26 mouse cellular contexts compared by ENCODE assay signal in genomic region chr15:92341424-92341823, GRCm38 (mm10). TPM values are rescaled to one million over a fixed set of nuclear protein-coding genes. Genes with fewer than 3 reads are reported as not detected.
"Had no signal": no experiment of that assay in that cellular context is flagged by ENCODE, and none has a peak within 500 bp of the region (broad histone marks: within the 10 kb centered on the region; RNA-seq: fewer than 3 reads in every experiment).

No protein-coding gene starts in this region.

- H3K27ac ChIP-seq: heart, adult 2 months; heart, embryonic 13.5 days; heart, embryonic 15.5 days; hindbrain, embryonic 10.5 days; hindbrain, embryonic 12.5 days; hindbrain, embryonic 14.5 days; intestine, embryonic 15.5 days; layer of hippocampus, adult 2 months; limb, embryonic 13.5 days; limb, embryonic 15.5 days had no signal

- H3K4me3 ChIP-seq: heart, adult 2 months; heart, embryonic 13.5 days; heart, embryonic 15.5 days; hindbrain, embryonic 10.5 days; hindbrain, embryonic 12.5 days; intestine, embryonic 15.5 days; layer of hippocampus, adult 2 months; limb, embryonic 13.5 days; limb, embryonic 15.5 days had no signal

- H3K9ac ChIP-seq: heart, embryonic 13.5 days; heart, embryonic 15.5 days; hindbrain, embryonic 12.5 days; hindbrain, embryonic 14.5 days; intestine, embryonic 15.5 days; limb, embryonic 13.5 days; limb, embryonic 15.5 days had no signal

- H3K9me3 ChIP-seq: heart, embryonic 13.5 days; heart, embryonic 15.5 days; hindbrain, embryonic 10.5 days; hindbrain, embryonic 12.5 days; intestine, embryonic 15.5 days; limb, embryonic 13.5 days; limb, embryonic 15.5 days had no signal

- H3K27me3 ChIP-seq: heart, embryonic 13.5 days; heart, embryonic 15.5 days; hindbrain, embryonic 12.5 days; intestine, embryonic 15.5 days; limb, embryonic 13.5 days; limb, embryonic 15.5 days had no signal

- H3K36me3 ChIP-seq: heart, embryonic 13.5 days; heart, embryonic 15.5 days; hindbrain, embryonic 10.5 days; hindbrain, embryonic 12.5 days; intestine, embryonic 15.5 days; limb, embryonic 13.5 days; limb, embryonic 15.5 days had no signal

- H3K4me1 ChIP-seq: heart, embryonic 15.5 days; hindbrain, embryonic 12.5 days; intestine, embryonic 15.5 days; limb, embryonic 13.5 days; limb, embryonic 15.5 days had no signal

- H3K4me2 ChIP-seq: heart, embryonic 11.5 days; heart, embryonic 13.5 days; heart, embryonic 15.5 days; hindbrain, embryonic 12.5 days; hindbrain, embryonic 14.5 days; intestine, embryonic 15.5 days; limb, embryonic 13.5 days; limb, embryonic 15.5 days had no signal

- ATAC-seq: hindbrain, embryonic 16.5 days; inflammation-experienced regulatory T-cells, adult 6 months; intestine, embryonic 15.5 days; intestine, postnatal 0 days had no signal

- DNase-seq: gastrocnemius, postnatal 14 days; gastrocnemius, postnatal 36 days; heart, adult 11 months; heart, adult 2 months; heart, postnatal 4 days; kidney, adult 18-20 months; kidney, adult 8-10 months; kidney, postnatal 10 days; kidney, postnatal 25 days; kidney, postnatal 4 days; layer of hippocampus, postnatal 36 days; left cerebral cortex, postnatal 4 days had no signal

RNA-seq across cellular contexts. Expression of gene Pdzrn4, which starts 55.3 kb away (rescaled TPM):
- total RNA-seq: liver, adult 2 months had no signal
- polyA plus RNA-seq: inflammation-experienced regulatory T-cells, adult 6 months; liver, adult 2 months had no signal
